8 mouse cellular contexts compared by ENCODE assay signal in genomic region chr13:59467591-59467990, GRCm38 (mm10).
DNase-seq lines count a peak whose midpoint lies in the region; ATAC-seq lines count a peak whose summit lies in the region.

No protein-coding gene starts in this region.

- no peak for ATAC-seq in kidney, embryonic 14.5 days (ENCODE audit: low FRiP score, low TSS enrichment)

- H3K4me1 ChIP-seq in kidney, embryonic 14.5 days (ENCODE audit: control insufficient read depth, insufficient read depth, low read length): no peaks in the 10 kb centered on the region

- H3K27me3 ChIP-seq in kidney, embryonic 14.5 days (ENCODE audit: control insufficient read depth, insufficient read depth, low read length): no peaks in the 10 kb centered on the region

- no peak overlapping the region for H3K4me3 ChIP-seq in kidney, embryonic 14.5 days (ENCODE audit: low read length)

- H3K9ac ChIP-seq in kidney, embryonic 14.5 days (ENCODE audit: low read depth, low read length): no peak overlapping the region

- H3K27ac ChIP-seq in kidney, embryonic 14.5 days (ENCODE audit: low read depth, low read length): no peak overlapping the region

- no peak overlapping the region for H3K4me2 ChIP-seq in kidney, embryonic 14.5 days (replicated peaks; ENCODE audit: low read depth, low read length)

- DNase-seq in kidney, adult 18-20 months: peak; percentile 31
- peak; percentile 45 to 77 for DNase-seq in adrenal gland, postnatal 36 days
- peak; percentile 48 to 53 for DNase-seq in frontal cortex, postnatal 10 days (ENCODE audit: low spot score in 2 of 2)
- peak; percentile 71 for DNase-seq in kidney, postnatal 14 days
- DNase-seq in lung, postnatal 10 days: peak; percentile 78
- no peak for DNase-seq in urinary bladder, postnatal 4 days (ENCODE audit: low spot score in 2 of 2)
- DNase-seq in spleen, postnatal 14 days (ENCODE audit: low spot score in 2 of 2): no peak

- H3K36me3 ChIP-seq in kidney, embryonic 14.5 days (ENCODE audit: control insufficient read depth, insufficient read depth, low read length): peaks cover 6% of the 10 kb centered on the region; the same call in 1 of the 2 replicates

- WGBS in kidney, embryonic 14.5 days: 48% methylated on average over 3 of the region's 3 CpGs

- no peaks in the 10 kb centered on the region for H3K9me3 ChIP-seq in kidney, embryonic 14.5 days (ENCODE audit: control insufficient read depth, low read length)

Comparison
In these comparisons a context has a peak if more than half of its experiments do, and no peak if none do; other contexts are left out.
1. DNase-seq: peak in kidney, adult 18-20 months (single experiment), adrenal gland, postnatal 36 days (2 of 2), frontal cortex, postnatal 10 days (2 of 2), kidney, postnatal 14 days (single experiment) and lung, postnatal 10 days (single experiment); none in urinary bladder, postnatal 4 days (0 of 2) and spleen, postnatal 14 days (0 of 2).